In the genomic region with DNA sequence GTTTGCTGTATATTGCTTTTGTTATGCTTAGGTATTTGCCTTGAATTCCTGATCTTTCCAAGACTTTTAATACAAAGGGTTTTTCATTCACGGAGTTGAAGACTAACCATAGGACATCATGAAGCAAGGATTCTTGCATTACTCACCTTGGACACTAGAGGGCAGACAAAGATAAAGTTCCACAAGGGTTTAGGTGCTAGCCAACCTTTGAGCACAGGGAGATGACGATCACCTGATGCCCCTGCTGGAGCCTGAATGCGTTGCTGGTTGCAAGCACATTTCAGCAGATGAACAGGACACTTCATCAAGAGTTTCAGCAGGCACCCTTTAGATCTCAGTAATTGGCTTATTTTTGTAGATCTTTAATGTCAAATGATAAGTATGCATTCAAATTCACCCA, we compare ENCODE assay signal across 8 mouse cellular contexts. TPM values are rescaled to one million over a fixed set of nuclear protein-coding genes. Genes with fewer than 3 reads are reported as not detected.
A peak's percentile ranks its signal among the peaks of the same experiment; 100 is the strongest.
DNase-seq lines count a peak whose midpoint lies in the region; ATAC-seq and TF ChIP-seq lines count a peak whose summit lies in the region.
"Had no signal": no experiment of that assay in that cellular context is flagged by ENCODE, and none has a peak within 500 bp of the region (broad histone marks: within the 10 kb centered on the region; RNA-seq: fewer than 3 reads in every experiment).

No protein-coding gene starts in this region.

- peak; percentile 53 to 98 (median 86) for TF ChIP-seq CTCF in MEL (IDR thresholded peaks at IDR 0.05 in 2 of 3, conservative IDR thresholded peaks at IDR 0.05 in 1 of 3; ENCODE audit: control insufficient read depth in 1 of 3, insufficient read depth in 1 of 3, low read depth in 2 of 3, low read length in 3 of 3, poor library complexity in 1 of 3, severe bottlenecking in 1 of 3)

- no peaks in the 10 kb centered on the region for H3K79me2 ChIP-seq in MEL (ENCODE audit: control insufficient read depth, insufficient read depth, low read length, poor library complexity)

- no peaks in the 10 kb centered on the region; a peak in 2 of 4 replicates for H3K27me3 ChIP-seq in MEL (ENCODE audit: control insufficient read depth in 1 of 2, insufficient read depth in 2 of 2, low read length in 2 of 2)
- no peaks in the 10 kb centered on the region for H3K27me3 ChIP-seq in forebrain, embryonic 10.5 days (ENCODE audit: poor library complexity, severe bottlenecking)
- H3K27me3 ChIP-seq in hindbrain, embryonic 14.5 days (ENCODE audit: control insufficient read depth, insufficient read depth, low read length), result no peaks in the 10 kb centered on the region

- H3K27ac ChIP-seq in MEL (ENCODE audit: control insufficient read depth, low read depth, low read length), result no peak overlapping the region
- H3K27ac ChIP-seq in forebrain, embryonic 10.5 days, result no peak overlapping the region
- H3K27ac ChIP-seq in hindbrain, embryonic 14.5 days, result no peak overlapping the region

- no peak for TF ChIP-seq POLR2A in MEL (IDR thresholded peaks at IDR 0.05; ENCODE audit: control insufficient read depth in 1 of 2, insufficient read depth in 1 of 2, low read depth in 1 of 2, low read length in 2 of 2, poor library complexity in 1 of 2)

- H3K9ac ChIP-seq in MEL (ENCODE audit: control insufficient read depth, low read depth, low read length, poor library complexity, severe bottlenecking), result no peak overlapping the region
- no peak overlapping the region for H3K9ac ChIP-seq in hindbrain, embryonic 14.5 days

- peak; percentile 95 for TF ChIP-seq RAD21 in MEL (IDR thresholded peaks at IDR 0.05; ENCODE audit: low read depth, low read length)

- H3K4me1 ChIP-seq in MEL (ENCODE audit: control insufficient read depth in 1 of 2, insufficient read depth in 2 of 2, low read length in 2 of 2), result no peaks in the 10 kb centered on the region
- no peaks in the 10 kb centered on the region for H3K4me1 ChIP-seq in forebrain, embryonic 10.5 days
- H3K4me1 ChIP-seq in hindbrain, embryonic 14.5 days (replicated peaks; ENCODE audit: control insufficient read depth, insufficient read depth, low read length), result no peaks in the 10 kb centered on the region

- WGBS in forebrain, embryonic 10.5 days, result 4% methylated on average over 3 of the region's 3 CpGs
- 3% methylated on average over 3 of the region's 3 CpGs for WGBS in hindbrain, embryonic 14.5 days

- no peaks in the 10 kb centered on the region for H3K9me3 ChIP-seq in MEL (replicated peaks; ENCODE audit: insufficient read depth, low read length)
- H3K9me3 ChIP-seq in forebrain, embryonic 10.5 days, result no peaks in the 10 kb centered on the region
- no peaks in the 10 kb centered on the region for H3K9me3 ChIP-seq in hindbrain, embryonic 14.5 days (ENCODE audit: control insufficient read depth, low read length)
- H3K9me3 ChIP-seq: megakaryocyte, embryonic 14.5 days had no signal

- no peak overlapping the region for H3K4me3 ChIP-seq in MEL (ENCODE audit: control insufficient read depth in 1 of 2, insufficient read depth in 1 of 2, low read depth in 2 of 2, low read length in 2 of 2)
- H3K4me3 ChIP-seq in forebrain, embryonic 10.5 days, result no peak overlapping the region
- no peak overlapping the region for H3K4me3 ChIP-seq in hindbrain, embryonic 14.5 days (replicated peaks; ENCODE audit: low read length)
- H3K4me3 ChIP-seq: megakaryocyte, embryonic 14.5 days had no signal

- no peaks in the 10 kb centered on the region for H3K36me3 ChIP-seq in MEL (ENCODE audit: control insufficient read depth in 1 of 2, insufficient read depth in 2 of 2, low read length in 2 of 2)
- H3K36me3 ChIP-seq in forebrain, embryonic 10.5 days (replicated peaks), result no peaks in the 10 kb centered on the region
- H3K36me3 ChIP-seq in hindbrain, embryonic 14.5 days (replicated peaks; ENCODE audit: control insufficient read depth, insufficient read depth), result no peaks in the 10 kb centered on the region

- DNase-seq in MEL (ENCODE audit: low read depth, low spot score), result peak; percentile 91
- peak; percentile 83 for DNase-seq in c-Kit-positive CD71-negative TER-119-negative erythroid progenitor cells, embryonic 14.5 days (ENCODE audit: low read depth)
- peak; percentile 58 for DNase-seq in forebrain, embryonic 10.5 days (ENCODE audit: extremely low spot score, low spot score)
- peak; percentile 97 for DNase-seq in hindbrain, embryonic 14.5 days (ENCODE audit: low spot score)
- peak; percentile 76 to 81 for DNase-seq in layer of hippocampus, postnatal 10 days (ENCODE audit: low spot score in 2 of 2)
- peak; percentile 84 for DNase-seq in lung, postnatal 25 days (ENCODE audit: low spot score)
- peak; percentile 84 for DNase-seq in right cerebral cortex, postnatal 10 days (ENCODE audit: low spot score in 2 of 2)

- no peak for TF ChIP-seq EP300 in MEL (IDR thresholded peaks at IDR 0.05; ENCODE audit: low read depth in 1 of 2, low read length in 2 of 2)

- H3K4me2 ChIP-seq in hindbrain, embryonic 14.5 days (replicated peaks), result no peak overlapping the region

- ATAC-seq in hindbrain, embryonic 14.5 days (ENCODE audit: low FRiP score), result peak; percentile 91

TF ChIP-seq in MEL, 35 proteins besides CTCF, POLR2A, EP300 and RAD21:
- TF ChIP-seq MYC (IDR thresholded peaks at IDR 0.05; ENCODE audit: low read depth, low read length) (0 out of 2 replicates have a peak, but pooled peaks have one; percentile 43), SMC3 (IDR thresholded peaks at IDR 0.05; ENCODE audit: low read depth, low read length) (peak; percentile 87), SIN3A (IDR thresholded peaks at IDR 0.05; ENCODE audit: low read length) (peak; percentile 43; the same call in 1 of the 2 replicates), ETS1 (IDR thresholded peaks at IDR 0.05; ENCODE audit: low read depth, low read length) (no peak), ZC3H11A (IDR thresholded peaks at IDR 0.05; ENCODE audit: low read depth, low read length) (peak; percentile 84), POLR2AphosphoS2 (IDR thresholded peaks at IDR 0.05; ENCODE audit: low read length) (no peak), RCOR1 (IDR thresholded peaks at IDR 0.05; ENCODE audit: low read depth, low read length) (no peak), GABPA (IDR thresholded peaks at IDR 0.05; ENCODE audit: low read depth, low read length) (no peak), ELF1 (IDR thresholded peaks at IDR 0.05; ENCODE audit: low read depth, low read length) (no peak), TBP (IDR thresholded peaks at IDR 0.05; ENCODE audit: low read depth, low read length) (no peak), USF1 (IDR thresholded peaks at IDR 0.05; ENCODE audit: low read depth, low read length) (peak; percentile 59), NELFE (IDR thresholded peaks at IDR 0.05; ENCODE audit: low read depth, low read length) (no peak), MEF2A (IDR thresholded peaks at IDR 0.05; ENCODE audit: extremely low read depth, insufficient replicate concordance, low read depth, low read length, poor library complexity, severe bottlenecking) (no peak)

RNA-seq across cellular contexts. Expression of gene Ciao2b, which starts 13.2 kb away (rescaled TPM):
- 78.7 and 82.4 TPM in 2 replicates for total RNA-seq in MEL (2012; rRNA removed)
- 100 to 1,000 TPM in 1 of 2 experiments, not detected in 1; 110 TPM for polyA plus RNA-seq in MEL (2012; ENCODE audit: insufficient read depth in 1 of 2, insufficient read length in 2 of 2, low read depth in 1 of 2, low replicate concordance in 2 of 2, missing spikeins in 1 of 2)
- polyA plus RNA-seq in forebrain, embryonic 10.5 days (2016; fragmentation: Nextera tagmentation; extraction: Ambion mirVana), result 97.5 and 102 TPM in 2 replicates
- 109 and 128 TPM in 2 replicates for polyA plus RNA-seq in hindbrain, embryonic 14.5 days (2014; fragmentation: Nextera tagmentation; extraction: Ambion mirVana)
- total RNA-seq in layer of hippocampus, postnatal 10 days (2021), result 10 to 100 TPM; 26.0 to 29.8 TPM

RNA-seq across cellular contexts. Expression of gene Rrad, which starts 23.9 kb away (rescaled TPM):
- 8.9 and 9.0 TPM in 2 replicates for total RNA-seq in MEL (2012; rRNA removed)
- polyA plus RNA-seq in MEL (2012; ENCODE audit: insufficient read depth in 1 of 2, insufficient read length in 2 of 2, low read depth in 1 of 2, low replicate concordance in 2 of 2, missing spikeins in 1 of 2), result 1 to 10 TPM in 1 of 2 experiments, not detected in 1; 9.4 TPM
- polyA plus RNA-seq in forebrain, embryonic 10.5 days (2016; fragmentation: Nextera tagmentation; extraction: Ambion mirVana), result 1.1 and 1.5 TPM in 2 replicates
- 3.9 and 4.3 TPM in 2 replicates for polyA plus RNA-seq in hindbrain, embryonic 14.5 days (2014; fragmentation: Nextera tagmentation; extraction: Ambion mirVana)
- total RNA-seq in layer of hippocampus, postnatal 10 days (2021), result 1 to 10 TPM; 2.0 to 2.5 TPM

RNA-seq across cellular contexts. Expression of gene Cdh16, which starts 30.8 kb away (rescaled TPM):
- total RNA-seq in MEL (2012; rRNA removed), result not detected in 2 replicates
- under 1 TPM in 1 of 2 experiments, not detected in 1; 0.45 TPM for polyA plus RNA-seq in MEL (2012; ENCODE audit: insufficient read depth in 1 of 2, insufficient read length in 2 of 2, low read depth in 1 of 2, low replicate concordance in 2 of 2, missing spikeins in 1 of 2)
- not detected in 2 replicates for polyA plus RNA-seq in forebrain, embryonic 10.5 days (2016; fragmentation: Nextera tagmentation; extraction: Ambion mirVana)
- not detected in 2 replicates for polyA plus RNA-seq in hindbrain, embryonic 14.5 days (2014; fragmentation: Nextera tagmentation; extraction: Ambion mirVana)
- not detected for total RNA-seq in layer of hippocampus, postnatal 10 days (2021)
